Mouse (Mus musculus) brain, embryonic 14.5 days (tissue): Measurements from ENCODE around the gene Gpr61. TPM values are rescaled to one million over a fixed set of nuclear protein-coding genes. Genes with fewer than 3 reads are reported as not detected.

Experiments used
- DNase-seq: peaks from one replicate; pipeline ENCODE4 v3.0.0-alpha.2; 2011; ENCODE audit warnings: low read depth
- CTCF ChIP-seq: fragments of 200-500 bp; IDR thresholded peaks from 2 replicates; pipeline ENCODE4 v1.5.1; 2012; ENCODE audit warnings: inconsistent platforms, mild to moderate bottlenecking, moderate library complexity, borderline replicate concordance; ENCODE audit not compliant: insufficient read depth, insufficient read length; ENCODE audit errors: extremely low read depth
- POLR2A ChIP-seq: fragments of 200-500 bp; IDR thresholded peaks from 2 replicates; pipeline ENCODE4 v1.6.1; 2012; ENCODE audit warnings: mild to moderate bottlenecking, inconsistent platforms, borderline replicate concordance; ENCODE audit not compliant: poor library complexity, insufficient read depth, insufficient read length, severe bottlenecking; ENCODE audit errors: extremely low read depth
- polyA plus RNA-seq: library from polyadenylated mRNA; depleted of rRNA; stranded (reverse); fragments of >200 nt; gene quantifications from 2 replicates; pipeline ENCODE4 v1.2.3, GENCODE M21; 2012

Gene Gpr61
- polyA plus RNA-seq, 1 experiment, result 2.6 TPM

GRCm38 (mm10) chr3:108174672-108175531 is 20.2 kb upstream of the Gpr61 start:
- no peak for TF ChIP-seq CTCF
- TF ChIP-seq POLR2A, result no peak
- DNase-seq, result peak; percentile 96

- DNase-seq, result no peak
These were observed 14.5 kb upstream of the Gpr61 start for GRCm38 (mm10) chr3:108169199-108169598.

GRCm38 (mm10) chr3:108167499-108167898 is 12.8 kb upstream of the Gpr61 start:
- TF ChIP-seq POLR2A (no peak), CTCF (no peak)
- peak; percentile 21 for DNase-seq

More at GRCm38 (mm10) chr3:108169199-108169598, 14.5 kb upstream of the Gpr61 start:
- no peak for TF ChIP-seq CTCF
- TF ChIP-seq POLR2A, result no peak

- DNase-seq, result peak; percentile 88
- TF ChIP-seq POLR2A (no peak), CTCF (peak; percentile 45; the same call in 1 of the 2 replicates)
These were observed 12.0 kb upstream of the Gpr61 start for GRCm38 (mm10) chr3:108166486-108167211.

GRCm38 (mm10) chr3:108165532-108166315 is 11.0 kb upstream of the Gpr61 start:
- TF ChIP-seq CTCF, result no peak
- no peak for TF ChIP-seq POLR2A
- DNase-seq, result peak; percentile 35

GRCm38 (mm10) chr3:108164807-108165206 is 10.1 kb upstream of the Gpr61 start:
- no peak for TF ChIP-seq POLR2A
- TF ChIP-seq CTCF, result peak; percentile 99
- peak; percentile 91 for DNase-seq

- DNase-seq, result no peak
- no peak for TF ChIP-seq CTCF
- no peak for TF ChIP-seq POLR2A
These were observed 9.4 kb upstream of the Gpr61 start for GRCm38 (mm10) chr3:108164091-108164490.

- DNase-seq, result no peak
- no peak for TF ChIP-seq POLR2A
- no peak for TF ChIP-seq CTCF
These were observed 3.8 kb upstream of the Gpr61 start for GRCm38 (mm10) chr3:108158383-108159037.

GRCm38 (mm10) chr3:108152290-108152689 is 2.4 kb downstream of the Gpr61 start:
- DNase-seq, result no peak
- TF ChIP-seq POLR2A, result no peak
- TF ChIP-seq CTCF, result no peak

GRCm38 (mm10) chr3:108147386-108148235 is 7.1 kb downstream of the Gpr61 start:
- peak; percentile 85; the same call in 1 of the 2 replicates for TF ChIP-seq CTCF
- no peak for TF ChIP-seq POLR2A
- peak; percentile 95 for DNase-seq
